In the genomic region with DNA sequence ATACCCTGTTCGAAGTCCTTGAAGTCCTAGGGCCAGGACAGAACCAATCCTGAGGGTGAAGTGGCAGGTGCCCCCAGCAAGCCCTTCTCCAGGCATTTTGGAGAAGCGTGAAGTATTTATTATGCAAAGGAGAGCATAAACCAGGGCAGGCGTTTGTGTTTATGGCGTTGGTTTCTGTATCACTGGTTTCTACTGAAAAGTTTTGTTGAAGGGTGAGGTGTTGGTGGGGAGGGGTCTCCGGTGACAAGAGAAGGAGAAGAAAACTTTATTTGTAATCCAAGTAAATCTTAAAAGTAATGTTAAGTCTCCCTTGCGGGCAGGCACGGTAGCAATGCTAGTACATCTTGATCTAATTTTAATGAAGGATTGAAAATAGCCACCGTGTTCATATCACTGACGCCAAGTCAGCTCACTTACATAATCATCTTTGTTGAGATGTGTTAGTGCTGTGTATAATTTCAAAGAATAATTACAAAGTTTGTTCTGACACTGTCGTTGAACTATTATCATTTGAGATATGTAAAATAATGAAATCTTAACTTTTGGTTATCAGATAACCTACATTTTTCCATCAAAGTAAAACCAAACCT, we compare ENCODE assay signal across 8 mouse cellular contexts.
DNase-seq lines count a peak whose midpoint lies in the region; ATAC-seq and TF ChIP-seq lines count a peak whose summit lies in the region.

No protein-coding gene starts in this region.

- peak overlapping the region; percentile 67 for H3K4me2 ChIP-seq in kidney, embryonic 15.5 days
- peak overlapping the region; percentile 80 for H3K4me2 ChIP-seq in forebrain, embryonic 15.5 days (replicated peaks)
- peak overlapping the region; percentile 73 for H3K4me2 ChIP-seq in liver, postnatal 0 days (ENCODE audit: low read depth, low read length)

- peak overlapping the region; percentile 74 for H3K4me3 ChIP-seq in kidney, embryonic 15.5 days (replicated peaks)
- peak overlapping the region; percentile 98 for H3K4me3 ChIP-seq in brown adipose tissue, adult 24 weeks (ENCODE audit: insufficient read depth, low read depth, low read length)
- peak overlapping the region; percentile 66 for H3K4me3 ChIP-seq in forebrain, embryonic 15.5 days
- peak overlapping the region; percentile 84 for H3K4me3 ChIP-seq in liver, postnatal 0 days (ENCODE audit: low read depth, low read length)

- peak overlapping the region; percentile 86 for H3K9ac ChIP-seq in kidney, embryonic 15.5 days
- H3K9ac ChIP-seq in forebrain, embryonic 15.5 days (replicated peaks) = peak overlapping the region; percentile 86
- H3K9ac ChIP-seq in liver, postnatal 0 days (replicated peaks) = peak overlapping the region; percentile 87

- no peaks in the 10 kb centered on the region for H3K27me3 ChIP-seq in kidney, embryonic 15.5 days
- no peaks in the 10 kb centered on the region for H3K27me3 ChIP-seq in forebrain, embryonic 15.5 days
- no peaks in the 10 kb centered on the region for H3K27me3 ChIP-seq in liver, postnatal 0 days (ENCODE audit: insufficient read depth, low read length)

- peaks cover 18% of the 10 kb centered on the region; the same call in 1 of the 2 replicates for H3K4me1 ChIP-seq in kidney, embryonic 15.5 days
- H3K4me1 ChIP-seq in brown adipose tissue, adult 24 weeks (ENCODE audit: control insufficient read depth, insufficient read depth, insufficient read length, low read length) = peaks cover 8% of the 10 kb centered on the region; the same call in 1 of the 2 replicates
- peaks cover 20% of the 10 kb centered on the region for H3K4me1 ChIP-seq in forebrain, embryonic 15.5 days
- H3K4me1 ChIP-seq in liver, postnatal 0 days (ENCODE audit: insufficient read depth) = peaks cover 27% of the 10 kb centered on the region

- no peak for ATAC-seq in kidney, embryonic 15.5 days (replicated peaks; ENCODE audit: low FRiP score)
- no peak for ATAC-seq in forebrain, embryonic 15.5 days (replicated peaks)
- no peak for ATAC-seq in liver, postnatal 0 days

- peak overlapping the region; percentile 93 for H3K27ac ChIP-seq in kidney, embryonic 15.5 days
- H3K27ac ChIP-seq in brown adipose tissue, adult 24 weeks (replicated peaks; ENCODE audit: low read depth, low read length) = peak overlapping the region; percentile 87
- no peak overlapping the region for H3K27ac ChIP-seq in forebrain, embryonic 15.5 days (replicated peaks)
- H3K27ac ChIP-seq in liver, postnatal 0 days (ENCODE audit: low read depth) = peak overlapping the region; percentile 97

- H3K36me3 ChIP-seq in kidney, embryonic 15.5 days = 0 out of 2 replicates have a peak, but pooled peaks cover 7% of the 10 kb centered on the region
- H3K36me3 ChIP-seq in forebrain, embryonic 15.5 days = no peaks in the 10 kb centered on the region
- 0 out of 2 replicates have a peak, but pooled peaks cover 3% of the 10 kb centered on the region for H3K36me3 ChIP-seq in liver, postnatal 0 days (replicated peaks; ENCODE audit: insufficient read depth, low read length)

- TF ChIP-seq EP300 in liver, postnatal 0 days (IDR thresholded peaks at IDR 0.05; ENCODE audit: low read depth) = no peak

- 26% methylated on average over 10 of the region's 10 CpGs for WGBS in kidney, embryonic 15.5 days
- WGBS in forebrain, embryonic 15.5 days = 22% methylated on average over 10 of the region's 10 CpGs
- WGBS in liver, postnatal 0 days (ENCODE audit: insufficient replicate concordance) = 32% methylated on average over 10 of the region's 10 CpGs

- no peak for DNase-seq in kidney, postnatal 10 days
- no peak for DNase-seq in liver, postnatal 0 days
- no peak for DNase-seq in c-Kit-positive CD71-positive TER-119-positive erythroid progenitor cells, embryonic 14.5 days (ENCODE audit: low spot score)
- DNase-seq in thymus, postnatal 10 days (ENCODE audit: low spot score in 2 of 2) = no peak
- no peak for DNase-seq in right cerebral cortex, postnatal 4 days

- H3K9me3 ChIP-seq in kidney, embryonic 15.5 days (replicated peaks) = no peaks in the 10 kb centered on the region
- H3K9me3 ChIP-seq in forebrain, embryonic 15.5 days = no peaks in the 10 kb centered on the region
- no peaks in the 10 kb centered on the region for H3K9me3 ChIP-seq in liver, postnatal 0 days (ENCODE audit: low read length)

- TF ChIP-seq CTCF in liver, postnatal 0 days (IDR thresholded peaks at IDR 0.05; ENCODE audit: low read depth) = no peak
